Mouse (Mus musculus) intestine, embryonic 14.5 days (tissue): ENCODE data around the gene Samd4b. TPM values are rescaled to one million over a fixed set of nuclear protein-coding genes. Genes with fewer than 3 reads are reported as not detected.
A peak's percentile ranks its signal among the peaks of the same experiment; 100 is the strongest.
"Not testable (repeated sequence)": the region's sequence is repeated elsewhere in the genome, so short reads cannot be mapped to it uniquely, and the experiment has no call there.

Experiments
- ATAC-seq: fragments of 200-750 bp; cut with Nextera tagmentation; replicated peaks from 2 replicates; pipeline ENCODE4 v1.8.0; 2017; ENCODE audit warnings: low read depth, moderate number of reproducible peaks, moderate TSS enrichment, moderate library complexity; ENCODE audit not compliant: low FRiP score, low TSS enrichment
- DNase-seq: peaks from one replicate; pipeline ENCODE4 v3.0.0-alpha.2; 2018; ENCODE audit warnings: low spot score
- H3K27ac ChIP-seq: fragments of 300-500 bp; sonication (generic); 2 replicates; pipeline ENCODE4 v1.5.1; 2014; ENCODE audit warnings: low read depth, mild to moderate bottlenecking, control low read depth
- H3K27me3 ChIP-seq: fragments of 300-500 bp; sonication (generic); replicated peaks from 2 replicates; pipeline ENCODE4 v1.6.1; 2014; ENCODE audit warnings: low read length, control low read depth; ENCODE audit not compliant: control insufficient read depth, insufficient read depth
- H3K36me3 ChIP-seq: fragments of 300-500 bp; sonication (generic); 2 replicates; pipeline ENCODE4 v1.6.1; 2014; ENCODE audit warnings: low read length, control low read depth; ENCODE audit not compliant: control insufficient read depth, insufficient read depth
- H3K4me1 ChIP-seq: fragments of 300-500 bp; sonication (generic); replicated peaks from 2 replicates; pipeline ENCODE4 v1.6.1; 2014; ENCODE audit warnings: low read length, control low read depth, mixed read lengths; ENCODE audit not compliant: control insufficient read depth, insufficient read depth
- H3K4me2 ChIP-seq: fragments of 300-500 bp; sonication (generic); 2 replicates; pipeline ENCODE4 v1.6.1; 2014; ENCODE audit warnings: low read length
- H3K4me3 ChIP-seq: fragments of 300-500 bp; sonication (generic); 2 replicates; pipeline ENCODE4 v1.5.1; 2014; ENCODE audit warnings: low read depth, low read length, control low read depth, mixed read lengths
- H3K9ac ChIP-seq: fragments of 300-500 bp; sonication (generic); 2 replicates; pipeline ENCODE4 v1.6.1; 2014; ENCODE audit warnings: mild to moderate bottlenecking, low read length
- H3K9me3 ChIP-seq: fragments of 300-500 bp; sonication (generic); 2 replicates; pipeline ENCODE4 v1.6.1; 2016; ENCODE audit warnings: low read length, control low read depth; ENCODE audit not compliant: control insufficient read depth
- WGBS: fragments of 180-500 bp; shearing (Covaris S2); extraction: QIAGEN DNeasy Blood & Tissue Kit; methylation state at CpG from one replicate; pipeline ENCODE4 v1.1.7; 2014; 5-methylcytosine and 5-hydroxymethylcytosine counted together
- polyA plus RNA-seq: library from polyadenylated mRNA; unstranded; fragments of >200 nt; fragmentation: Nextera tagmentation; extraction: Ambion mirVana; gene quantifications from 2 replicates; pipeline ENCODE4 v1.2.1, GENCODE M21; 2014

Gene Samd4b
- polyA plus RNA-seq, 1 experiment from 2014 or later: 27.7 TPM

GRCm38 (mm10) chr7:28395425-28395824 is 202.5 kb downstream of the Samd4b start:
- ATAC-seq (no peak), DNase-seq (no peak)
- Histone ChIP-seq H3K4me1 (peaks cover 13% of the 10 kb centered on the region), H3K4me2 (no peak overlapping the region), H3K9ac (no peak overlapping the region), H3K4me3 (no peak overlapping the region), H3K36me3 (peaks cover 59% of the 10 kb centered on the region), H3K9me3 (no peaks in the 10 kb centered on the region), H3K27ac (no peak overlapping the region), H3K27me3 (no peaks in the 10 kb centered on the region)
- 96% methylated on average over 4 of the region's 4 CpGs for WGBS

- peak overlapping the region; percentile 98 for H3K4me3 ChIP-seq
- H3K27ac ChIP-seq: peak overlapping the region; percentile 76; the same call in 1 of the 2 replicates
- H3K36me3 ChIP-seq: peaks cover 60% of the 10 kb centered on the region
- 10% methylated on average over 22 of the region's 22 CpGs for WGBS
- H3K9me3 ChIP-seq: no peaks in the 10 kb centered on the region
- H3K4me2 ChIP-seq: peak overlapping the region; percentile 89
- no peaks in the 10 kb centered on the region for H3K27me3 ChIP-seq
- H3K4me1 ChIP-seq: peaks cover 13% of the 10 kb centered on the region
- peak overlapping the region; percentile 79 for H3K9ac ChIP-seq
- no peak for ATAC-seq
- DNase-seq: no peak
Measured at GRCm38 (mm10) chr7:28393272-28393951, 204.5 kb downstream of the Samd4b start.

GRCm38 (mm10) chr7:28392429-28393271 is 205.3 kb downstream of the Samd4b start, which contains the start of the genes Med29 and Paf1:
Gene Med29 (minus strand): TSS chr7:28392708.
Gene Paf1 (plus strand): TSS chr7:28392951.
- Histone ChIP-seq H3K4me2 (peak within 1 kb of the TSS; percentile 89), H3K4me3 (peak within 1 kb of the TSS; percentile 98), H3K4me1 (peaks cover 13% of the 10 kb centered on the region), H3K36me3 (peaks cover 60% of the 10 kb centered on the region), H3K27me3 (no peaks in the 10 kb centered on the region), H3K9me3 (no peaks in the 10 kb centered on the region), H3K27ac (peak within 1 kb of the TSS; percentile 76), H3K9ac (peak within 1 kb of the TSS; percentile 79)
- ATAC-seq: peak; percentile 97
- WGBS: under 1% methylated on average over 58 of the region's 58 CpGs
- peak; percentile 92 for DNase-seq

GRCm38 (mm10) chr7:28390331-28390730 is 207.6 kb downstream of the Samd4b start:
- Histone ChIP-seq H3K27ac (no peak overlapping the region), H3K4me1 (peaks cover 17% of the 10 kb centered on the region), H3K27me3 (no peaks in the 10 kb centered on the region), H3K4me3 (no peak overlapping the region), H3K36me3 (peaks cover 54% of the 10 kb centered on the region), H3K9ac (no peak overlapping the region), H3K9me3 (no peaks in the 10 kb centered on the region), H3K4me2 (no peak overlapping the region)
- DNase-seq (no peak), ATAC-seq (no peak)
- 99% methylated on average over 3 of the region's 3 CpGs for WGBS

- not testable (repeated sequence) for H3K9me3 ChIP-seq, H3K9ac ChIP-seq, H3K27ac ChIP-seq, ATAC-seq, H3K4me2 ChIP-seq, DNase-seq, H3K27me3 ChIP-seq, H3K4me3 ChIP-seq
- Histone ChIP-seq H3K36me3 (peaks cover 51% of the 10 kb centered on the region), H3K4me1 (peaks cover 20% of the 10 kb centered on the region)
- 88% methylated on average over 7 of the region's 7 CpGs for WGBS
Measured at GRCm38 (mm10) chr7:28387384-28387783, 210.6 kb downstream of the Samd4b start.

GRCm38 (mm10) chr7:28386877-28387276 is 211.1 kb downstream of the Samd4b start:
- not testable (repeated sequence) for H3K9ac ChIP-seq, H3K4me2 ChIP-seq, H3K4me3 ChIP-seq, H3K27me3 ChIP-seq, DNase-seq, H3K27ac ChIP-seq, H3K9me3 ChIP-seq, ATAC-seq
- H3K4me1 ChIP-seq: peaks cover 22% of the 10 kb centered on the region
- H3K36me3 ChIP-seq: peaks cover 51% of the 10 kb centered on the region
- WGBS: 69% methylated on average over 6 of the region's 6 CpGs

- no peak overlapping the region for H3K4me2 ChIP-seq
- no peak overlapping the region for H3K4me3 ChIP-seq
- H3K4me1 ChIP-seq: peaks cover 22% of the 10 kb centered on the region
- ATAC-seq (peak; percentile 34; the same call in 1 of the 2 replicates), DNase-seq (peak; percentile 98)
- H3K9me3 ChIP-seq: no peaks in the 10 kb centered on the region
- WGBS: 5% methylated on average over 4 of the region's 4 CpGs
- peak overlapping the region; percentile 22; the same call in 1 of the 2 replicates for H3K27ac ChIP-seq
- H3K36me3 ChIP-seq: peaks cover 51% of the 10 kb centered on the region
- H3K27me3 ChIP-seq: no peaks in the 10 kb centered on the region
- H3K9ac ChIP-seq: no peak overlapping the region
Measured at GRCm38 (mm10) chr7:28386462-28386861, 211.5 kb downstream of the Samd4b start.

GRCm38 (mm10) chr7:28386007-28386406 is 211.9 kb downstream of the Samd4b start:
- peaks cover 23% of the 10 kb centered on the region for H3K4me1 ChIP-seq
- DNase-seq (no peak), ATAC-seq (no peak)
- H3K9ac ChIP-seq: no peak overlapping the region
- H3K27me3 ChIP-seq: no peaks in the 10 kb centered on the region
- no peaks in the 10 kb centered on the region for H3K9me3 ChIP-seq
- 81% methylated on average over 7 of the region's 7 CpGs for WGBS
- H3K36me3 ChIP-seq: peaks cover 51% of the 10 kb centered on the region
- no peak overlapping the region for H3K4me2 ChIP-seq
- peak overlapping the region; percentile 22; the same call in 1 of the 2 replicates for H3K27ac ChIP-seq
- H3K4me3 ChIP-seq: no peak overlapping the region
